Mouse (Mus musculus) layer of hippocampus, adult 2 months (tissue): Measurements from ENCODE around the gene Magi1. TPM values are rescaled to one million over a fixed set of nuclear protein-coding genes. Genes with fewer than 3 reads are reported as not detected.

Experiments
- DNase-seq, 2 experiments: peaks; one replicate each; pipeline ENCODE4 v3.0.0; 2022; ENCODE audit warnings: low spot score in 2 of 2
- H3K27ac ChIP-seq: fragments of 200-600 bp; 2 replicates; pipeline ENCODE4 v1.8.1; 2022
- H3K4me3 ChIP-seq: fragments of 200-600 bp; 2 replicates; pipeline ENCODE4 v1.8.1; 2022; ENCODE audit warnings: mild to moderate bottlenecking
- CTCF ChIP-seq: fragments of 200-600 bp; conservative IDR thresholded peaks from 2 replicates; pipeline ENCODE4 v1.8.1; 2022; ENCODE audit warnings: antibody characterized with exemption, mild to moderate bottlenecking, moderate library complexity
- total RNA-seq, 2 experiments: library from RNA; stranded (reverse); gene quantifications; 2 replicates each; pipeline ENCODE4 v1.2.3; 2021

The Magi1 gene
- total RNA-seq, 2 experiments from 2014 or later: 46.5 to 48.8 TPM

DNA sequence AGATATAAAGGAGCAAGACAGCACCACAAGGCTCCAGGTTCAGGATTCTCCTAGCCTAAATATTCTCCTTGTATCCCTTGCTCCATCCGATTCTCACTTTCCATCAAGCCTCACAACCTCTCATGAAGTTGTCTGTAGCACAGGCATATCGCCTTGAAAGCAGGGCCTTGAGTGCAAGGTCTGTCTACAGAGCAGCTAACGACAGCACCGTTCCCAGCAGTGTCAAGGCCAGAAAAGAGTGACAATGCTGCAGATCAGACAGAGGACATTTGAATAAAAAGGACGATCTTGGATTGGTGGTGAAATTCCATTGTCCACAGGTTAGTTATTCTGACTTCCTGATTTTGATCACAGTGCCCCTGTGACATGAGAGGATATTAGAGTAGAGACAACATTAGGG is 421.5 kb downstream of the Magi1 start:
- H3K27ac ChIP-seq: no peak overlapping the region
- DNase-seq: no peak
- no peak overlapping the region for H3K4me3 ChIP-seq
- TF ChIP-seq CTCF: no peak

DNA sequence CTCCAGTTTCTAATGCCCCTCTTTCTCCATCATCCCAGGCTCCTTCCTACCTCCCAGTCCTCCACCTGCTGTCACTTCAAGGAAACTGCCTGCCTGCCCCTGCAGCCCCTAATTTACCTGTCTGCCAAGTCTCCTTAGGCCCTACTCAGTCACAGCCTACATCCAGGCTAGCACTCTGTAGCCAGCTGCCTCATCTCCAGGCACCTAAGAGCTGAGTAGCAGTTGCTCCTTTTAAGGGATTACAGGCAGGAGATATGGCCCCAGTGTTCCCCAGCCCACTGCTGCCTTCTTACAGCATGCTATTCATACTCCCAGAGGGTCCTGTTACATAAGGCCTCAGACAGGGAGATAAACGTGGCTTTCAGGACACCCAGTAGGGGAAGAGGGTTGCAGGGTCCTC is 426.9 kb downstream of the Magi1 start:
- no peak overlapping the region for H3K4me3 ChIP-seq
- peak overlapping the region; percentile 59 for H3K27ac ChIP-seq
- DNase-seq: no peak
- TF ChIP-seq CTCF: no peak

DNA sequence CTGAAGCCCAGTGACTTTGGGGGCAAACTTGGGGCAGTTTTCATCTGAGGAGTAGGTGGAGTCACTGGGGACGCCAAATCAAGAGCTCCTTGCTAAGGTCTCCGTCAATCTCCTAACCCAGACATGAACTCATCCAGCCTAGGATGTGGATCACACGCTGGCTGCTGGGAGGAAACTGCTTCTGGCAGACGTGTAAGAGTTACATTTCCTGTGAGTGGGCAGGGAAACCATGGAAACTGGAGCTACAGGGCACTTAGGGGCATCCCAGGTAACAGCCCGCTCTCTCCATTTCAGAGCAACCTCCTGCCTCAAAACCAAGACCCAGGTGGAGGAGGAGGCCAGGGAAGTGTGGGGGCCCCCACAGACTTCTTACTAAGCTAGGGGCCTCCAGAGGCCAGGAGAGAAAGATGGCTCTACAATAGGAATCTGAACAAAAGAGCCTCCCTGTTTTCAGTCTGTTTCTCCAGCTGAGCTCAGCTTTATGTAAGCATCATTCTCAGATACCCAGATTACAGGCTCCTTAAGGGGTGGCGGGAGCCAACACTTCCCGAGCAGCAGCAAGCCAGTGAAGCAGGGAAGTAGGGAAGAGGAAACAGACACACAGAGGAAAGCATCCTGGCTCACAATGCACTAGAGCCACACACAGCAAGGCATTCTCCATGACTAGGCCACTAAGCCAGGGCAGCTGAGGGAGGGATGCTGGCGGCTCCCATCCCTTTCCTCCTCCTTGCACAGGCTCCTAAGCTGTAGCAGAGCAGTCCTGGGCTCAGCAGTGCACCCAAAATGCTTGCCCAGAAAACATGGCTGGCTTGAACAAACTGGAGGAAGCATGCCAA is 427.7 kb downstream of the Magi1 start:
- Histone ChIP-seq H3K27ac (peak overlapping the region; percentile 59), H3K4me3 (no peak overlapping the region)
- peak in 1 of 2 experiments; percentile 15 for DNase-seq
- TF ChIP-seq CTCF: no peak

DNA sequence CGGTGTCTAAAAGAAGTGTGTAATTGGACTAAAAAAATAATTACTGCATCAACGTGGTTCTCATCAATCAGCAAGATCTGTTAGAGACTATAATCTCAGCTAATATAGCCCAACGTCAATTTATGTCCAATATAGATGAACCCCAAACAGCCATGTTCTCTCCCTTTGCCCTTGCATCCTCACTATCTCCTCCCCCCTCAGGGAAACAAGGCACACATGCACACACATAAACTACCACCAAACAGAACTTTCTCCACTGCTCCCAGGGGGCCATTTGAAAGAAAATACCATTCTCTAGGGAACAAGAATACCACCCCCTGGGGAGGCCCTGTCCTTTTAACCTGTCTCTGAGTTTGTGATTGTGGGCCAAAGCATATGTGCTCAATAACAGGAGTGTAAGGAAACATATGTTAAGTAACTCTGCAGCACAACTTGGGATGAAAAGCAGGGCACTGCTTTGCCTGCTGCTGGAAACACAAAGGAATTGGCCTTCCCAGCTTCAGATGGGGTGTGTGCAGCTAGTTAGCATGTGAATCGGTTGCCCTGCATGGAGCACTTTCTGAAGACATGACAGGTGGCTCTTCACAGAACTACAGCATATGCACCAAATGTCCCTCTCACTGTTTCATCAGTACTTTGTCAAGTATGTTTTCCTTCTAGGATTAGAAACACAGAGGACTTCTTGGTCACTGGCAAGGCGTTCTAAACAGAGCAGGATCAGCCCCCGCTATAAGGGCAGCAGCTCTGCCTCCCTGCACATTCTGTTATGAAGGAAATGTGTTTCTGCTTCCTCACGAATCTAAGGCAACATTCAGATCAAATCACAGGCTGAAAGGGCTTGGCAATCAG is 434.6 kb downstream of the Magi1 start:
- Histone ChIP-seq H3K4me3 (no peak overlapping the region), H3K27ac (0 out of 2 replicates have a peak overlapping the region, but pooled peaks have one; percentile 1)
- no peak for DNase-seq
- no peak for TF ChIP-seq CTCF

DNA sequence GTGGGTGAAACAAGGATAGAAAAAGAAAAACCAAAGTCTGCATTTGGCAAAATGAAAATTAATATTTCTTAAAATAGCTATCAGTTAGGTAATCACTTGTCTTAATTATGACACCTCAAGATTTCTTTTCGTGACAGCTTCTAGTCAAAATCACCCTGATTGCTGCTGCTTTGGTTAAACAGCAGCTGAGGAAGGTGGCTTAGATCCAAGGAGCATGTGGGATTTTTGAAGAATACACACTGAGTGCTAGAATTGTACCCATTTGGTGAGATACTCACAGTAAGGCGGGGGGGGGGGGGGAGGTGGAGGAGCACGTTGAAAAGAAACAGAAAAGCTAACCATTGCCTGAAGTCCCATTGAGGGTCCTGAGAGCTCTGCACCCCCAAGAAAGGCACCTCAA is 438.2 kb downstream of the Magi1 start:
- no peak for TF ChIP-seq CTCF
- no peak overlapping the region for H3K4me3 ChIP-seq
- peak; percentile 22 to 23 for DNase-seq
- no peak overlapping the region for H3K27ac ChIP-seq

DNA sequence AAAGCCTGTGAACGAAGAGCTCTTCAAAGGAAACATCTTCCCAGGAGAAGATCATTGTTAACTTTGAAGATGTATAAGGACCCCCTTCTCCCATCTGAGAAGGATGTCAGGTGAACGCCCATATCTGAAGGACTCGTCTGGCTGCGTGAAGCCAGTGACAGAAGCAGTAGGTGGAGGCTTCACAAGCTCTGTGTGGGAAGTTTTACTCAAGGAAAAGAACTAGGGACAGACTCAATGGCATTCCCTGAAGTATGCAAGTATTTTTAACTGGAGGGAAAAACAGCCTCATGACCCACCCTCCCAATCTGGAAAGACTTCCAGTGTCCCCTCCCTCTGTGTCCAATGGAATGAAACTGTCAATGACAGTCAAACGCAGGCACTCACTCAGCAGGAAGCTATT is 438.6 kb downstream of the Magi1 start:
- Histone ChIP-seq H3K4me3 (no peak overlapping the region), H3K27ac (no peak overlapping the region)
- no peak for TF ChIP-seq CTCF
- no peak for DNase-seq

DNA sequence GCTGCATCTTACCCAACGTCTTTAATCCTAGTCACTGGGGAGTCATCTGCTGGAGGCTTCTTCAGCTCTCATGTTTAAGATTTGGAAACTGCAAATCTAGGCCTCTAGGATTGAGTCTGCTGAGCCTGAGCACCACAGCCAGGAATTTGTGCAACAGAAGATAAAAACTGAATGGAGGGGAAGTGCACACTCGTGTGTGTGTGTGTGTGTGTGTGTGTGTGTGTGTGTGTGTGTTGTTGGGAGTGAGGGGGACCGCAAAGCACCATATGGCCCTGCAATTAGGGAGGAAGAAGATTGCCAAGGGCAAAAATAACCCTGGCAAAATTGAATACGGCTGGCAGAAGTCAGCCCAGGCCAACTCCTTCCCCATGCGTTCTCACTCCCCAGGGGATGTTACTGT is 439.1 kb downstream of the Magi1 start:
- Histone ChIP-seq H3K27ac (no peak overlapping the region), H3K4me3 (no peak overlapping the region)
- peak in 1 of 2 experiments; percentile 19 for DNase-seq
- no peak for TF ChIP-seq CTCF

DNA sequence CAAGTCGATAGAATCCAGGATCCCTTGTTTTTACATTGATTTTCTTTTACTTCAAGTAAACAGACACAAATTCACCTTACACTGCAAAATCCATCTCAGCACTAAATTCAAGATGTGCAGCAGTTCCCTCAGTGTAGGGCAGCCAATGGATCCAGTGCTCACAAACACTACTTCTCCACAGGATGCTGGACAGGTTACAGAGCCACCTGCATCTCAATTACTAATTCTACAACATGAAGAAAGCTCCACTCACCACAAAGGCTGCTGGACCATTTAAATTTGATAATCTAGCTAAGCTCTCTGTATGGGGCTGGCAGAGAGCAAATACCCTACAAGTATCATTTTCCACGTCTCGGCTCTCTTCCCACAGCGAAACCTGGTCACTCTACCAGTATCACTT is 445.3 kb downstream of the Magi1 start:
- Histone ChIP-seq H3K4me3 (no peak overlapping the region), H3K27ac (no peak overlapping the region)
- DNase-seq: no peak
- no peak for TF ChIP-seq CTCF

DNA sequence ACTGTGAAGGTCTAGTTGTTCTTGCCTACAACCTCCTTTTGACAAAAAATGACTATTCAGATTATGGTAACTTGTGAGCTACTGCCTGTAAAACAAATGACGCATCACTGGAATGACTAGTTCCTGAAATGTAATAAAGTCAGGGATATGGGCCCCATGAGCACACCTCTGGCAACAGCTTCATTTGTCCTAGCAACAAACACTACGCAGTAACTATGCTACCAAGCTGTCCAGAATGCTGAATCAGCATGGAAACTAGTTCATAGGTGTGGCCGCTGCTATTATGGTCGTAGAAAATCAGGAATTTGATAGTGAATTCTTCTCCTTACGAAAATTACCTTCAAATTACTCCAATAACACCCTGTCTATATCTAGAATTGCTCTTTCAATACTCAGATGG is 447.1 kb downstream of the Magi1 start:
- Histone ChIP-seq H3K4me3 (no peak overlapping the region), H3K27ac (no peak overlapping the region)
- no peak for DNase-seq
- no peak for TF ChIP-seq CTCF

DNA sequence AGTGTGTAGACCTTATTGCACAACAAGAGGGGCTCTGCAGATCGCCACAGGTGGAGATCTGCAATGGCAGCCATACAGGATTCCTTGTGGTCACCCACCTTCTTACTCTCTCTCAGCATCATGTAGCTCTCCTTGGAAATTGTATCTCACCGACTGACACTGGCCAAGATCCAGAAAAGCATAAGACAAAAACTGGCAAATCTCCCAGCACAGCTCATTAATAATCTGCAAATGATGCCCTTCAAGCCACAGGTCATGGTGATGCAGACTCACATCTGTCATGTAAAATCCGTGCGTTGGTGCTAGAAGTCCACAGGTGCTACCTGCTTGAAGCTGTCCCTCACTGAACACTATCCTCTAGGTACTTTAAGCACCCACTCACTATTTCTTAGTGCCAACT is 448.5 kb downstream of the Magi1 start:
- H3K4me3 ChIP-seq: no peak overlapping the region
- no peak for TF ChIP-seq CTCF
- no peak for DNase-seq
- no peak overlapping the region for H3K27ac ChIP-seq

DNA sequence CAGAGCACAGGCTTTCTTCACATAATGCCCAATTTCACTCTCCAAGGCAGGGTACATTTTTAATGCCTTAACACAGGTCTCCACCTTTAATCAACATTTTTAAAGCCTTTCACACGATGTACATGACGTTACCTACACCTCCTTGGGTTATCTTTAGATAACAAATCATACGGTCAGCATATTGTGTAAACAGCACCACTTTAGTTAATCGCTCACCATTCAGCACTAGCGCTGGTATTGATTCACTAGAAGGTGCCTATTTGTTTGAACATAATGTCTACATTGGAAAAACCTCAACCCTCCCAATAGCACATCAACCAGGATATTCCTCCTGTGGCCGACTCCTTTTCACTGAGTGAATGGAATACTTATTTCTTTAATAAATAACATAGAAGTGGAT is 455.5 kb downstream of the Magi1 start:
- no peak overlapping the region for H3K4me3 ChIP-seq
- no peak for TF ChIP-seq CTCF
- no peak for DNase-seq
- no peak overlapping the region for H3K27ac ChIP-seq

DNA sequence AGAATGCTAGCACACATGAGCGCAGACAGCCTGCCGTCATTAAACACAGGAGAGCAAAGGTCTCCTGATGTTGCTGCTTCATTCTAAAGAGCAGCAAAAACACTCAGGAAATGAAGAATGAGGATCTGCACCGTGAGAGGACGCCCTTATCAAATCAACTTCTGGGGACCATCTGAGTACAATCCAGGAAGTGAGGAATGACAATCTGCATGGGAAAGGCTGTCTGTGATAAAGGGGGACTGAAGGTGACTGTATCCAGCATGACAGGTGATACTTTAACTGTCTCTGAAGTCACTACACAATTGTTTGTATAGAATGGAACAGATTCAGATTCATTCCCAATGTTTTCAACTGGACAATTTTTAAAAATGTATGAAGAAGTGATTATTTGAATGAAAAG is 456.8 kb downstream of the Magi1 start:
- Histone ChIP-seq H3K27ac (no peak overlapping the region), H3K4me3 (no peak overlapping the region)
- no peak for TF ChIP-seq CTCF
- no peak for DNase-seq

DNA sequence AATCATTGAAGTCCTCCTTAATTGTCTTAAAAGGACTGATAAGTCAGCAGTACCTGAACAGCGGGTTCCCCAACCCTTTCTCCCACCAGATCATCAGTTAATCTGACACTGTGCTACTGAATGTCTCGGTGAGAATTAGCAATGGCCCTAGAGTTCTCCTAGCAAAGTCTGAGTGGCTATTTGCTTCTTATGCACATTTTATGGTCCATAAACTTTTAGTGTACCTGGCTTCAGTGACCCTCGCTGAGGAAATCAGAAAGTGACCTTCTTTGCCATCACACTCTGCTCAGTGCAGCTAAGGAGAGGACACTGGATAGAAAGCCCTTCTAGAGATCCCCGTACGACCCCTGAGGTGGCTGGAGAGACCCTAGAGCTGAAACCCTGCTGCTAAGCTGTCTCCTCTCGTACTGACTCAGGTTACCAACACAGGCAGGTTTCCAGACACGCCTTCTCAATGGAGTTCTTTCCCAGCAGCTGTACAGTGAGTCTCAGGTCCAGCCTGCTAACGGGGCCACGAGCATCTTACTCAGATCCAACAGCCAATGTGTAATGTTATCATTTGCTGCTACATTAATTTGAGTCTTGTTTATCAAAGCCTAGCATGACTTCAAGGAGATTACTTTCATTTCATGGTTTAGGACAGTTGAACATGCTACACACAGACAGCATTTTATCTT is 461.4 kb downstream of the Magi1 start:
- H3K27ac ChIP-seq: no peak overlapping the region

More for the DNA sequence above, 461.4 kb downstream of the Magi1 start:
- no peak for DNase-seq
- TF ChIP-seq CTCF: no peak
- no peak overlapping the region for H3K4me3 ChIP-seq
